In genomic region chr7:79771561-79772512, GRCm38 (mm10) we compare ENCODE assay signal across 18 mouse cellular contexts. TPM values are rescaled to one million over a fixed set of nuclear protein-coding genes. Genes with fewer than 3 reads are reported as not detected.
DNase-seq lines count a peak whose midpoint lies in the region.
"Had no signal": no experiment of that assay in that cellular context is flagged by ENCODE, and none has a peak within 500 bp of the region (broad histone marks: within the 10 kb centered on the region; RNA-seq: fewer than 3 reads in every experiment).

No protein-coding gene starts in this region.

- H3K36me3 ChIP-seq in heart, embryonic 10.5 days: 0 out of 2 replicates have a peak, but pooled peaks cover 2% of the 10 kb centered on the region
- H3K36me3 ChIP-seq: embryonic facial prominence, embryonic 12.5 days had no signal

- intact Hi-C loops in left cerebral cortex, postnatal 10 days (cut with DNase I): no loop called here
- intact Hi-C loops in left cerebral cortex, postnatal 25 days (cut with DNase I): no loop called here

- WGBS in heart, embryonic 10.5 days: 34% methylated on average over 15 of the region's 15 CpGs

- no peaks in the 10 kb centered on the region for H3K27me3 ChIP-seq in heart, embryonic 10.5 days (ENCODE audit: insufficient read depth, poor library complexity, severe bottlenecking)
- H3K27me3 ChIP-seq: embryonic facial prominence, embryonic 12.5 days had no signal

- DNase-seq in heart, embryonic 10.5 days (ENCODE audit: low spot score): peak; percentile 86
- no peak for DNase-seq in heart, postnatal 4 days
- peak; percentile 37 for DNase-seq in left cerebral cortex, adult 11 months (ENCODE audit: low spot score)
- no peak for DNase-seq in left cerebral cortex, postnatal 10 days (ENCODE audit: extremely low spot score in 1 of 2, low spot score in 2 of 2)
- peak; percentile 31 for DNase-seq in WW6 (ENCODE audit: low read depth, low spot score)
- DNase-seq in left cerebral cortex, postnatal 25 days (ENCODE audit: low spot score in 2 of 2): peak; percentile 17 to 75
- no peak for DNase-seq in spleen, postnatal 36 days (ENCODE audit: low spot score in 2 of 2)
- DNase-seq: cerebellum, adult 11-12 months; kidney, postnatal 4 days; spleen, adult 18-20 months; thymus, adult 18-20 months had no signal

- peak overlapping the region; percentile 85 for H3K27ac ChIP-seq in heart, embryonic 10.5 days
- H3K27ac ChIP-seq: embryonic facial prominence, embryonic 12.5 days had no signal

- no peaks in the 10 kb centered on the region for H3K9me3 ChIP-seq in heart, embryonic 10.5 days
- H3K9me3 ChIP-seq: embryonic facial prominence, embryonic 12.5 days had no signal

- H3K4me1 ChIP-seq in heart, embryonic 10.5 days: peaks cover 33% of the 10 kb centered on the region
- H3K4me1 ChIP-seq: embryonic facial prominence, embryonic 12.5 days had no signal

- H3K4me3 ChIP-seq in heart, embryonic 10.5 days: peak overlapping the region; percentile 1; the same call in 1 of the 2 replicates
- H3K4me3 ChIP-seq: embryonic facial prominence, embryonic 12.5 days had no signal

RNA-seq across cellular contexts. Expression of gene Mesp1, which starts 21.8 kb away (rescaled TPM):
- polyA plus RNA-seq in heart, embryonic 10.5 days (2016; fragmentation: Nextera tagmentation; extraction: Ambion mirVana): 0.16 and 0.30 TPM in 2 replicates
- not detected for total RNA-seq in heart, postnatal 4 days (2021)
- 1 to 10 TPM in 1 of 2 experiments, under 1 TPM in 1; 0.36 to 1.1 TPM for total RNA-seq in left cerebral cortex, postnatal 10 days (2021)
- under 1 TPM; 0.28 to 0.34 TPM for total RNA-seq in left cerebral cortex, postnatal 25 days (2021)
- total RNA-seq: granulocyte monocyte progenitor cell, adult 5-6 weeks; monocyte, adult 5-6 weeks had no signal
- polyA plus RNA-seq: CD4-positive, CD25-positive, alpha-beta regulatory T cell, adult 4 months; embryonic facial prominence, embryonic 12.5 days; forebrain, embryonic 14.5 days; inflammation-experienced regulatory T-cells, adult 6 months; liver, adult 2 months had no signal

RNA-seq across cellular contexts. Expression of gene Wdr93, which starts 28.9 kb away (rescaled TPM):
- 4.7 and 10.0 TPM in 2 replicates for polyA plus RNA-seq in heart, embryonic 10.5 days (2016; fragmentation: Nextera tagmentation; extraction: Ambion mirVana)
- total RNA-seq in heart, postnatal 4 days (2021): under 1 TPM in 1 of 2 experiments, not detected in 1; 0.19 TPM
- under 1 TPM in 1 of 2 experiments, not detected in 1; 0.34 TPM for total RNA-seq in left cerebral cortex, postnatal 10 days (2021)
- total RNA-seq in left cerebral cortex, postnatal 25 days (2021): under 1 TPM in 1 of 2 experiments, not detected in 1; 0.25 TPM
- total RNA-seq: granulocyte monocyte progenitor cell, adult 5-6 weeks; monocyte, adult 5-6 weeks had no signal

RNA-seq across cellular contexts. Expression of gene Pex11a, which starts 28.9 kb away (rescaled TPM):
- polyA plus RNA-seq in heart, embryonic 10.5 days (2016; fragmentation: Nextera tagmentation; extraction: Ambion mirVana): 5.7 and 8.8 TPM in 2 replicates
- total RNA-seq in heart, postnatal 4 days (2021): 1 to 10 TPM; 7.2 to 8.5 TPM
- total RNA-seq in left cerebral cortex, postnatal 10 days (2021): 1 to 10 TPM; 9.0 to 9.8 TPM
- 1 to 10 TPM; 9.4 to 9.8 TPM for total RNA-seq in left cerebral cortex, postnatal 25 days (2021)

RNA-seq across cellular contexts. Expression of gene Mesp2, which starts 38.7 kb away (rescaled TPM):
- polyA plus RNA-seq in heart, embryonic 10.5 days (2016; fragmentation: Nextera tagmentation; extraction: Ambion mirVana): 0.21 and 0.48 TPM in 2 replicates
- total RNA-seq in heart, postnatal 4 days (2021): under 1 TPM in 1 of 2 experiments, not detected in 1; 0.36 TPM
- 1 to 10 TPM; 1.4 to 2.6 TPM for total RNA-seq in left cerebral cortex, postnatal 10 days (2021)
- 1 to 10 TPM; 1.7 to 2.4 TPM for total RNA-seq in left cerebral cortex, postnatal 25 days (2021)
- total RNA-seq: granulocyte monocyte progenitor cell, adult 5-6 weeks; monocyte, adult 5-6 weeks had no signal

RNA-seq across cellular contexts. Expression of gene Plin1, which starts 39.1 kb away (rescaled TPM):
- not detected in 2 replicates for polyA plus RNA-seq in heart, embryonic 10.5 days (2016; fragmentation: Nextera tagmentation; extraction: Ambion mirVana)
- 1 to 10 TPM; 5.1 to 9.6 TPM for total RNA-seq in heart, postnatal 4 days (2021)
- not detected for total RNA-seq in left cerebral cortex, postnatal 10 days (2021)
- total RNA-seq in left cerebral cortex, postnatal 25 days (2021): not detected
- total RNA-seq: granulocyte monocyte progenitor cell, adult 5-6 weeks; monocyte, adult 5-6 weeks had no signal
- polyA plus RNA-seq: CD4-positive, CD25-positive, alpha-beta regulatory T cell, adult 4 months; embryonic facial prominence, embryonic 12.5 days; forebrain, embryonic 14.5 days; liver, adult 2 months had no signal

Comparison
In these comparisons a context has a peak if more than half of its experiments do, and no peak if none do; other contexts are left out.
1. DNase-seq: peak in heart, embryonic 10.5 days (single experiment), left cerebral cortex, adult 11 months (single experiment), WW6 (single experiment) and left cerebral cortex, postnatal 25 days (2 of 2); none in heart, postnatal 4 days (single experiment), left cerebral cortex, postnatal 10 days (0 of 2) and spleen, postnatal 36 days (0 of 2).